Mouse (Mus musculus) CD4-positive helper T cell, adult 2 months (primary cell): ENCODE results near the gene Zfp385a.

Source experiments
- DNase-seq: peaks from one replicate; pipeline ENCODE4 v3.0.0-alpha.2; 2012; ENCODE audit warnings: low read depth, missing footprints, low spot score

Zfp385a gene

DNA sequence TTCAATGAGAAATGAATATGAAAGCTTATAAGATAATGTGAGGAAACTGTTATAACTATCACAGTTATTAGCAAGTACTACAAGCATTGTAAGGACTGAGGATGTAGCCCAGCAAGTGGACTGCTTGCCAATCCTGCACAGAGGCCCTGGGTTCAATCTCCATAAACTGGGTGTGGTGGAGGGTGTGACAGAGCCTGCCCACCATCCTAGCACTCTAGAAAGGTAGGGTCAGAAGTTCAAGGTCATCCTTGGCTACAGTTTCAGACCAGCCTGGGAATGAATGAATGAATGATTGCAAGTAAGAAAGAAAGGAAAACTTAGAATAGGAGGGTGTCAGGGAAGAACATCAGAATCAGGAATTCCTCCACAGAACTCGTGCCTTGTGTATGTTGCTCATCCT is 23.9 kb upstream of the Zfp385a start:
- no peak for DNase-seq

DNA sequence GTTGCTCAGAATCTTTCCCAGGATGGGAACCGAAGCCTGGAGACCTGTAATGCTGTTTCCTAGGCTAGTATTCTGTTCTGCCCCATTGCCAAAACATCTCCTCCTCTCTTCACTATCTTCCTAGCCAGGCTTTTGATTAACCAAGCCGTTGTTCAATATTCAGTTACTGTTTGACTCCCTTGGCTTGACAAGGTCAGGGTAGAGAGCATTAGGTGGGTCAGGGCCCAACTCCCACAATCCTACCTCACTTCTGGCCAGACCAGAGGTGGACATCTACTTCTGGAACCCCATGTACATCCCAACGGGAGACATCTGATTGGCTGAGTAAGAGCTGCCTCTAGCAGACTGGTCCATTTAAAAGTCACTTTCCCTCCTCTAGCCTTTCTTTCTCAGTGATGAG is 23.1 kb upstream of the Zfp385a start:
- no peak for DNase-seq

DNA sequence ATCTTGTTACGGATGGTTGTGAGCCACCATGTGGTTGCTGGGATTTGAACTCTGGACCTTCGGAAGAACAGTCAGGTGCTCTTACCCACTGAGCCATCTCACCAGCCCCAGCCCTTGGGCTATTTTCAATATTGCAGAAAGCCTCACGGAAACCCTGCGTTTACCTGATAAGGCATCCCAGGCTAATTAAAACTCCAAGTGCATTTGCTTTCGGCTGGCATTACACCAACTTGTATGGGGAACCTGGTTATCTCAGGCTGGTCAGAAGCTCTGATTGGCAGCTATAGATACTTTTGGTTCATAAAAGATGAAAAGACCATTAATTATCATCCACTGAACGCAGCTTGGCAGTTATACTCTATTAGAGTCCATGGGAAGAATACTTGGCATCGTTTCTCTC is 22.4 kb upstream of the Zfp385a start:
- no peak for DNase-seq

DNA sequence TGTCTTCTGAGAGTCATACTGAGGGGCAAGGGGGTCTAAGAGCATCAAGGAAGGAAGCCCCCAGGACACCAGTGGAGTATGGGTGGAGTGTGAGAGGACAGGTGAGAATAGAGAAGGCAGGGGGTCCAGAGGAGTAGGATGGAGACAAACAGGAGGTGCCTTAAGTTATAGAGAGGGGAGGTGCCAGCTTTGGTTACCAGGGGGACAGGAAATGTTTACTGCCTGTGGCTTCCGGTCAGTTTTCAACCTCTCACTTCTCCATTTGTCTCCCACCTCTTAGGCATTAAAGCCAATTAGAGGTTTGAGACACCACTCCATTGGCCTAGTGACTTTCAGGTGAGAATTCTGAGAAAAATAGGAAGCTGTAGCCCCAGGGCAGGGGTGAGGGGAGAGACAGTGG is 21.4 kb upstream of the Zfp385a start:
- no peak for DNase-seq

DNA sequence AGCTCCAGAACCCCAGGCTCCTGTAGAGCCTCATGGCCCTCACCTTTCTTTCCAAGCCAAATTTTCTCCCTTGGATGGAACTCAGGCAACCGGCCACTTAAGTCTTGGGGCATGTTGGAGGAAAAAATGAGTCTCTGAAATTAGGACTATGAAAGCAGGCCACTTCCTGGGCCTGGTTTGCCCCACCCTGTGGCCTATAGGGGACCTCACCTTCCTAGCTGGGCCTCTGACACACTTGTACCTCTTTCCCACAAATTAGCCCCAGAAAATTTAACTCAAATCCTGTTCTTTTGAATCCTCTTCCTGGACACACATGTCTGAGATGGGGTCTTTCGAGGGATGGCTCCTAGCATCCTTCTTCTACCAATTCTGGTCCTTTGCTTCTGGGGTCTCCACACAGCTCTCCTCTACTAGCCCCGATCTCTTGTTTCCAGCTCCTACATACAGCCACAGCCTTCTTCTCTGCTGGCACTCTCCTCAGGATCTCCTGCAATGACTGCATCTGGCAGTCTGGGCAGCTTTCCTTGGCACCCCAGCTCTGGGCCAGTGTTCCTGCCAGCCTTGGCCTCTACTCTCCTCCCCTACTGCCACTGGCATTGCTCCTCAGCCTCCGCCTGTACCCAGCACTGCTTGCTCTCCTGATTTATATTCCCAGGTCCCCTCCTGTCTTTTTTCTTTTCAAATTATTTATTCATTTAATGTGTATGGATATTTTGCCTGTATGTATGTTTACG is 20.1 kb upstream of the Zfp385a start:
- DNase-seq: no peak

DNA sequence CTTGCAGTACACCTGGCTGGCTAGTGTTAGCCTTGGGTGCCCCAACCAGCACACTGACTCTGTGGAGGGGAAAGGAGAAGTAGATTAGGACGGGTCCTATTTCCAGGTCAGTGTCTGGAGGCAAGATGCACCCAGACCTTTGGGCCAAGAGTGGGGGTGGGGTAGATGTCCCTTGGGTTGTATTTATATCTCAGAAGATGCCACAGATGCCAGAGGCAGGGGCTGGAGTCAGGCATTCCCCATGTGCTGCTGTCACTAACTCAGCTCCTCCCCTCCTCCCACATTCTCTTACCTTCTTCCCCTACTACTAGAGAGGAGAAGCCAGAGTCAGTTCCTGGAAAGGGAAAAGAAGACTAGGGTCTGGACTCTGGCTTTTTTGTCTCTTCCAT is 19.2 kb upstream of the Zfp385a start:
- no peak for DNase-seq

DNA sequence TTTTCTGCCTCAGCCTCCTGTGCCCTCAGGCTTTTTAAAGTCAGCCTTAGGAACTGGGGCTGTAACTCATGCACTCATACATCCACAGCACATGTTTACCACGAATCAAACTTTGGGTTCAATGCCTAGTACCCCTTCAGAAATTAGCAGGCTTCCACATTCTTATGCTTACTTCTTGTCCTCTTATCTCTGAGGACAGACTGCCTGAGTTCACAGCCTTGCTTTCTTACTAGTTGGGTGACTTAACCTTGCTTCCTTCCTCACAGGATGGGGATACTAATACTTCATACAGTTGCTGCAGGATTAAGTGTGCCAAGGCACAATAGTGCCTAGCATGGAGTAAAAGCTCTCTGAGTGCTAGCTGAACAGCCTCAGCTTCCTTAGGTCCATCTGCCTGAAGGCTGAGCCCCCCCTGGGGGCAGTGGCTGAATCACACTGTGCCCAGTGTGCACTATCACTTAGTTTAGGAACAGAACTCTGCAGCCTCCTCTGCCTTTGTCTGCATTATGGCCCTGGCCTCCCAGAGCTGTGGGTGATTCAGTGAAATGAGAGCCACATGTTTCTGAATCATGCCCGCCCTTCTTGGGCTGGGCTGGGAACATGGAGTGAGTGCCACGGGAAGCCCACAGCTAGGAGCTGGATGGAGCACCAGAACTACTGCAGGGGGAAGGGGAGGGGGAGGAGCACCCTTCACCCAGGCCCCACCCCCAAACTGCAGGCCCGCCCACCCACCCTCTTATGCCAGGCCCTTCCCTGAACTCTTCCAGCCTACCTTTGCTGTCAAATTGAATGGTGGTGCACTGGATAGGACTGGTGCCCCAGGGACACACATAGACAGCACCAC is 18.6 kb upstream of the Zfp385a start:
- no peak for DNase-seq

- DNase-seq: no peak
Observed at GRCm38 (mm10) chr15:103357817-103358216, 17.9 kb upstream of the Zfp385a start.

DNA sequence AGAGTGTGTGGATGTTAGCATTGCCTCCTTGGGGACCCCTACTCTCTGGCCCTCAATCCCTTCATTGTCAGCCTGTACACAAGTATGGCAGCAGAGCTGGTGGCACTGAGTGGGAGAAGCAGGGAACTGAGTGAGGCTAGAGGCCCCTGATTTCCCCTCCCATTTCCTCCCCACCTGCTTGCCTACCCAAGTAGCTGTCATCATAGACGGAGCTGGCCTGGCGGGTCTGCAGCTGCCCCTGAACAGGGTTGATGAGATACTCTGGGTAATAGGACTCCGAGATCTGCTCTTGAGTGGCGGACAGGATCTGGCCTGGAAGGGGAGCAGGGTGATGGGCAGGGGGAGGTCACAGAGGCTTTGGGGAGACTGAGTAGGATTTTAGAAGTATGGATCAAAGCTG is 16.2 kb upstream of the Zfp385a start:
- no peak for DNase-seq

DNA sequence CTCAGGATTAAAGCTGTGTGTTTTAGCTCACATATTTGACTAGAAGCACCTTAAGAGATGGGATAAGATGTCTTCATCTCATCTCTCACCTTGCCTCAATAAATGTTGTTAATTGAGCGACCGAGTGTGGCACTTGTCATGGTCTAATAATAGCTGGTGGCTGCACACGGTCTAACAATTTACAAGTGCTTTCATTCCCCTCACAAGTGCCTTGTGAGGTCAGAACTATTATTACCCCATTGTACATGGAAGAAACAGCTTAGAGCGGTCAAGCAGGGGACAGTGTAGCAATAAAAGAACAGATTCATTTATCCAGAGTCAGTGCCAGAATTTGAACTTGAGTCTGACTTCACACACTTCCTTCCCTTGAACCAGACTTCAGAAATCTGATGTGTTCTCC is 15.5 kb upstream of the Zfp385a start:
- no peak for DNase-seq

GRCm38 (mm10) chr15:103354690-103355089 is 14.8 kb upstream of the Zfp385a start:
- DNase-seq: no peak

DNA sequence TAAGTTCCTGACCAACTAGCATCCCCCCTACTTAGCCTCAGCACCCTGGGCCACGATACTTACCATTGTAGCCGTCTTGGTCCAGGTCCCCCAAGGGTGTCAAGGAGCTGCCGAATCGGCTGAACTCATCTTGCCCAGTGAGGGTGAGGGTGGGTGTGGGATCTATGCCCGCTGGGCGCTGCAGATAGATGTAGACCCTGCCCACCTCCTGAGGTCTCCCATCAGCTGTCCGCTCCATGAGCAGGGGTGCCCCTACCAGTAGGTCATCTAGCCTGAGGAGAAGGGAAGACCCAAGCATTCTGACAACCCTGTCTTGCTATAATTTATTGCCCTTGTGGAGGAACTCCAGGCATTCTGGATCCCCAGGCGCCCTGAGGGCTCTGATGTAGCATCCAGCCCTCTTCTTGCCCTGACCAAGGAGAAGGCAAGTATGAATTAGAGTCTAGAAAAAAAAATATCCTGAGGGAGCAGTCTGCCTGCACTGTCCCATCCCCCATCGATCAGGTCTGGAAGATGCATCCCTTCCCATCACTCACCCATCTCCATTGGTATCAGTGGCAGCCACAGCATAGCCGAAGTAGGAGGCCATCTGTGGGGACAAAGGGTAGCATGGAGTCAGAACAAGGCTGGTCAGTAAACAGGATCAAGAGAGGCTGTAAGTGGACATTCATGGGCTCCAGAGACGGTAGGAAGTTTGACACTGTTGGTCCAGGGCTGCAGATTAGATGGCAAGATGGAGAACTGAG is 13.8 kb upstream of the Zfp385a start:
- DNase-seq: no peak

GRCm38 (mm10) chr15:103352856-103353255 is 13.0 kb upstream of the Zfp385a start:
- DNase-seq: peak; percentile 54

GRCm38 (mm10) chr15:103347275-103347684 is 7.4 kb upstream of the Zfp385a start:
- peak; percentile 55 for DNase-seq

DNA sequence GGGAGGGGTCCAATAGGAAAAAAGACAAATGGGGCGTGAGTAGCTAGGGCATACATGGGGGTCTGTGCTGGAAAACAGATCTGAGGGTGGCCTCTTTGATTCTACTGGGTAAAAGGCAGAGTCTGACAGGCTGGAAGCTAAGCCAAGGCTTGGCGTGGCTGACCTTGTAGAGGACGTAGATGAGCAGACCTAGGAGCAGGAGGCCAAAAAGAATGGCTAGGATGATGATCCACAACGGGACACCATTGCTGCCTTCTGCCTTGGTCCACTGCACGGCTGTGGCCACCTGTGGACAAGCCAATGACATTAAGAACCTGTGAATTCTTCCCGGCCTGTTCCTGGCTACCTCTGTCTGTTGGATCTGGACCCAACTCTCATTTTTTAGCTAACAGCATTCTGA is 5.9 kb upstream of the Zfp385a start:
- no peak for DNase-seq

DNA sequence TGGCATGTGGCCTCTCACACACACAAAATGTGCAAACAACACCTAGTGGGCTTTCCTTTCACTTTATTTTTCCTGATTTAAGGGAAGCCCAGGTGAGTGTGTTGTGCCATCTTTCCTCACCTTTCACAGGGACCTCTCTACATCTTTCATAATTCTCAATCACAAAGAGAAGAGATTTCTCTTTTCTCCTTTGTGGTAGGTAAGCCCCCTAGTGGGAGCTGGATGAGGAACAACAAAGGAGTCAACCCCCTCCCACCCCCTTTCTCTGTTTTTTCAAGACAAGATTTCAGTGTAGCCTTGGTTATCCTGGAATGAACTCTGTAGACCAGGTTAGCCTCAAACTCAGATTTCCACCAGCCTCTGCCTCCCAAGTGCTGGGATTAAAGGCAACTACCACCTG is 3.7 kb upstream of the Zfp385a start:
- DNase-seq: no peak

- no peak for DNase-seq
Observed at GRCm38 (mm10) chr15:103343008-103343407, 3.1 kb upstream of the Zfp385a start.

DNA sequence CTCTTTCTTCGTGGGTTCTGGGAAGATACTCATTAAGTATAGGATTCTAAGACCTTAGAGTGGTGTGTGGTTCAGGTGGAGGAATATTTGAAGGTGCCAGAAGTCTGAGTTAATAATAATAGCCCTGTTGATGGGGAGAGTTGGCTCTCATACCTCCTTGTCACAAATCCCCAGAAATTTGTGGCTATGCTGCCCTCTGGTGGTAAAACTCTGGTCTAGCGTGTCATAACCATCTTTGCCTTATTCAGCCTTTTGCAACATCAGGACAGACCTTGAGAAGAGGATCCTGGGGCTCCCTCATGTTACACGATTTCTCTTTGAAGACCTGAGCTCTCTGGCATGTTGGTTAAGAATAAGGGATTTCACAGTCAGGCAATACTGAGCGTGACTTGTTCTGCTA is 2.5 kb upstream of the Zfp385a start:
- peak; percentile 74 for DNase-seq

DNA sequence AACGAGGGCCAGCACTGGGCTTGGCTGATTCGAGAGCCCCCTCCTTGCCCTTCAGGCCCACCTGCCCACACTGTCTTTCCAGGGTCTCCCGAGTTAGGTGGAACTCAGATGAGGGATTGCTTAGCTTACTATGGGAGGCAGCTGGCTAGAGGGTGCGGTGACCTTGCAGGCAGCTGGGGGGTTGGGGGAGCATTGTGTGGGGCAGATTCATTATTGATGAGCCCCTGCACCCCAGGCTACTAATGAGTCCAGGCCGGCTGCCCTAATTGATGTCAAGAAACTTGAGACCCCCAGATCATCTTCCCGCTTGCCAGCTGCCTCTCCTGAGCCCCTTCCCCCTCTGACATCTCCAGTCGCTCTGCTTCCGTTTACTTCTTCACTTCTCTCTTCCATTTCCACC is 1.7 kb upstream of the Zfp385a start:
- no peak for DNase-seq

DNA sequence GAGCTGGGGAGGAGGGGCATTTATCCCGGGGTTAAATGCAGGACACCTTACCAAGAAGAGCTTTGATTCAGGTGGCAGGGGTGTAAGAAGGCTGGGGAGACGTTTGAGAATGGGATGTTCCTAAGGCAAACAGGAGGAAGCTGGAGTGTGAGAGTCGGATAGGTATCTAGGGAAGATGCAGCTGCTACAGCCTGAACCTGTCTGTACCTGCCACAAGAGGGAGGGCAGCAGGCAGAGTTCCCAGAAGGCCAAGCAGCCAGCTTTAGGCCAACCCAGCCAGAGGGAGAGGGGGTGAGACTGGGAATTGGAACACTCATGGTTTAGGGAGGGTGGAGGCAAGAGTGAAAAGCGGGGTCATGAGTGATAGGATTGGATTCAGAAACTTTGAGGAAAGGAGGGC is 893 bp upstream of the Zfp385a start:
- no peak for DNase-seq

DNA sequence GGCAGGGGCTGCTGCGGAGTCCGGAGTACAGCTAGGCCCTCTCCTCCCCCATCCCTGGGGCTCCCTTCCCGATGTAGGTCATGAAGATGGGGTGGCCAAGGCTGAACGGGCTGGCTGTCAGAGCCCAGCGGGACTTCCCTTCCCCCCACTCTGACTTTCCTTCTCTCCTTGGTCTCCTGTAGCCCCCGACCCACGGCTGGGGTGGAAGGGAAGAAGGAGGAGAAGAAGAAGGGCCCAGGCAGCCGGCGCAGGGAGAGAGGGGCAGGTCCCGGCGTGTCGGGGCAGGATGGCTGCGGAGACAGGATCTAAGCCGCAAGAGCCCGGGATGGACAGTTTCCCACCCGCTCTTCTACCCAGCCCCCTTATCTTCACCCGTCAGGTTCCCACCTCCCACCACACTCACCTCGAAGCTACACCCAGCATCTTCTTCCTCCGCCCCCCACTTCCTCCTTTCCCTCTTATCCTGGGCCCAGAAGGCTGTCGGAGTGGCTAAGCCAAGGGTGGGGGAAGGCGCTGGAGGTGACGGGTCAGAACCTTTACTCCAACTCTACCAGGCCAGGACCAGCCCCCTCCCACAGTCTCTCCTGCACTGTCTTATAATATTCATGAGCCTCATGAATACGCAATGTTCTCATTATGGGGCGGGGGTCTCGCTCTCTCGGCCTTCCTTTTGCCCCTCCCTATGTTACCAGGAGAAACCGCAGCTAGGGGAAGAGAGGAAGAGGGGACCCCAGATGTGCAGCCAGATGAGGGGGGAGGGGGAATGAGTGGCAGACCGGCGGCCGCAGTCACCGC is 530 bp downstream of the Zfp385a start:
- no peak for DNase-seq

DNA sequence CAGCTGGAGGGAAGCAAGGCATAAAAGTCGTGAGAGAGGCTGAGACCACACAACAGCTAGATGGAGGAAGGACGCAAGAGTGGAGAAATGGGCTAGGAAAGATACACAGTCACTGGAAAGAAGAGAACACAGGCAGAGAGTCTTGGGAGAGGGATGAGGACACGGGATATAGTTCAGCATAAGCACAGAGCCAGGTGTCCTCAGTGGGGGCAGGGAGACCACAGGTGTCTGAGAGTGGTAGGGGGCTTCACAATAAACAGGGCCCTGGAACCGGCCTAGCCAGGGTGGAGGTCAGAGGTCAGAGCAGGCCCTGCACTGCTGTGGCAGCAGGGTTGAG is 1.1 kb downstream of the Zfp385a start:
- no peak for DNase-seq
